ENCODE assay signal across 21 mouse cellular contexts in the genomic region with DNA sequence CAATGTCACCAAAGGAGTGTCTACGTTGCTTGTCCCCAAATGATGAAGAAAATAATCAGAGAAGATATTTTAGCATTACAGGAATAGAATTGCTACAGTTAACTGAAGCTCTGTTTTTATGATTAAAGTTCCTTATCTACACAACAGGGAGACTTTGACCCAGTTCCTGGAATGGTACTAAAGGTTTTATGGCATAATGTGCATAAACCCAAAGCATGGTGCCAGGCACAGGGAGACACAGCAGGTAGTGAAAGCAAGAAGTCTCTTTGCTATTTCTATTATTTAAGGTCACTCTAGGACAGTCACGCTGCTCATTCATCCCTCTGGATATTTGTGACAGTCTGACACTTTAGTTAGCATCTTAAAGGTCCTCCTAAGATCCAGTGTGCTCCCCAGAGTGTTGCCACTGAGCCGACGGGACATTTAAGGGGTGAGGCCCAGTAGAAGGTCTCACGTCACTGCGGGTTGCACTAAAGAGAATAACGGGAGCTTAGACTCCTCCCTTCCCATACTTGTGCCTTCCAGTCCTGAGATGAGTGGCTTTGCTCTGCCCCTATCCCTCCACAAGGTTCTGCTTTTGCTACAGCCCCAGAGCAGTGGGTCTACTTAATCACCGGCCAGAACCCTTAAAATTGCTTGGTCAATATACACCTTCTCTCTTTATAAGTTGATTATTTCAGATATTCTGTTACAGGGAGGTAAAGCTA.
"Had no signal": no experiment of that assay in that cellular context is flagged by ENCODE, and none has a peak within 500 bp of the region (broad histone marks: within the 10 kb centered on the region; RNA-seq: fewer than 3 reads in every experiment).

No protein-coding gene starts in this region.

- H3K4me2 ChIP-seq: kidney, embryonic 15.5 days; limb, embryonic 13.5 days; lung, embryonic 14.5 days; midbrain, embryonic 15.5 days; neural tube, embryonic 13.5 days had no signal

- H3K4me1 ChIP-seq: kidney, embryonic 15.5 days; limb, embryonic 10.5 days; midbrain, embryonic 10.5 days; midbrain, embryonic 15.5 days; neural tube, embryonic 13.5 days had no signal

- H3K4me3 ChIP-seq: kidney, embryonic 15.5 days; layer of hippocampus, adult 2 months; limb, embryonic 10.5 days; limb, embryonic 13.5 days; midbrain, embryonic 10.5 days; midbrain, embryonic 15.5 days; neural tube, embryonic 13.5 days had no signal

- H3K27me3 ChIP-seq: kidney, embryonic 15.5 days; limb, embryonic 13.5 days; midbrain, embryonic 15.5 days; neural tube, embryonic 13.5 days had no signal

- H3K9me3 ChIP-seq: kidney, embryonic 15.5 days; limb, embryonic 10.5 days; limb, embryonic 13.5 days; midbrain, embryonic 10.5 days; midbrain, embryonic 15.5 days; neural tube, embryonic 13.5 days had no signal

- H3K9ac ChIP-seq: kidney, embryonic 15.5 days; limb, embryonic 13.5 days; liver, embryonic 14.5 days; liver, postnatal 0 days; lung, embryonic 14.5 days; midbrain, embryonic 15.5 days; neural tube, embryonic 13.5 days had no signal

- H3K36me3 ChIP-seq: kidney, embryonic 15.5 days; limb, embryonic 10.5 days; limb, embryonic 13.5 days; midbrain, embryonic 10.5 days; midbrain, embryonic 15.5 days; neural tube, embryonic 13.5 days had no signal

- H3K27ac ChIP-seq: kidney, embryonic 15.5 days; layer of hippocampus, adult 2 months; limb, embryonic 10.5 days; limb, embryonic 13.5 days; liver, embryonic 14.5 days; macrophage; midbrain, embryonic 10.5 days; midbrain, embryonic 15.5 days; neural tube, embryonic 13.5 days; stomach, postnatal 0 days had no signal

- ATAC-seq: liver, postnatal 0 days; lung, postnatal 0 days; midbrain, embryonic 15.5 days had no signal

- DNase-seq: kidney, adult 8-10 months; kidney, postnatal 14 days; kidney, postnatal 4 days; layer of hippocampus, adult 9-11 months; liver; liver, postnatal 0 days; lung, embryonic 14.5 days; thymus, adult 2 months; thymus, postnatal 14 days; thymus, postnatal 4 days had no signal
